Mouse (Mus musculus): ENCODE data around the gene Olfr769.
"Not testable (repeated sequence)": the region's sequence is repeated elsewhere in the genome, so short reads cannot be mapped to it uniquely, and the experiment has no call there.

Gene Olfr769

DNA sequence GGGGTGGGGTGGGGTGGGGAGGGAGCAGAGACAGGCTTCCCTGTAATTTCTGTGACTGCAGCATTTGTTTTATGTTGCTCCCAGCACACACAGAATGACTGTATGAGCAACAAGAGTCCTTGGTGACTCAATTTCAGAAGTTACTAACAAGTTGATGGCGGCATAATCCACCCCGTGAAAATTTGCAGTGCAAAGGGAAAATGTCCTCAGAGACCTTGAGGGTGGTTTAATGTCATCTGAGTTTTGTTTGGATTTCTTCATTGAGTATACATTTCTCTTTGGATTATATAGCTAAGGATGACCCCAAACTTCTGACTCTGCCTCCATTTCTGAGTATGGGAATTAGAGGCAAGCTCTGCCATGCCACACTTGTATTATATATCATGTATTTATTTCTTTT lies at the start of gene Olfr769:
Gene Olfr769, minus strand, starts transcription at position 101 of the 400 bp plus-strand sequence.
- DNase-seq = no peak

DNA sequence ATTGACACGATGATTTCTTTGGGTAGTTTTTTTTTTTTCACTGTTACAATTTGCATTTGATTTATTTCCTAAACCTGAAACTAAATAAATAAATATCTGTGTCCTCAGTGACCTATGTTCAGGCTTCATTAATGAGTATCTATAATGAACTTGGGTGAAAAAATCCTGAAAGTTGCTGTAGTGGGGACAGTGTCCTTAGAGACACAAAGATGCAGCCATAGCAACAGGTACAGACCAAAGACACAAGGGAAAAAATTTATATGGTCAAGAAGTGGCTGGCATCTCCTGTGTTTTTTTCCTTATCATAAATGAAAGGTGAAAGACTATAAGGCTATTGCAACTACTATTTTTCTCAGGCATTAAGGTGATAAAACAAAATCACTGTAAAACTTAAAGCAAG lies 47.0 kb upstream of the Olfr769 start, which contains the start of gene Olfr771:
Gene Olfr771, minus strand, starts transcription at position 101 of the 400 bp plus-strand sequence.
- no peak for DNase-seq

DNA sequence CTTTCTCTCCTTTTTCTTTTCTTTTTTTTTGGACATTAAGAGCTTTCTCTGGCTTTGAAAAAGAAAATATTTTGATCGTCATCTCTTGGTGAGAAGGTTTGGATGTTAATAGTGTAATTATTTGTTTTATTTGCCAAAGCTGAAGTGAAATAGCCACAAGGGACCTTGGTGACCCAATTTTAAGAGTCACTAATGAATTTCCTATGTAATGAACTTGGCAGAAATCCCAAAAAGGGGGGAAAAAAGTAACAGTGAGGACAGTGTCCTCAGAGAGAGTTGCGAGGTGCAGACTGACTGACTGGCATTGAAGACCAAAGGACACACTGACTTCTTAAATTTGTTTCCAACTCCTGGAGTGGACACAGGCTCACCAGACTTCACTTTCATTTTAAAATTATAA lies 21.2 kb upstream of the Olfr769 start, which contains the start of gene Olfr770:
Gene Olfr770, minus strand, starts transcription at position 101 of the 400 bp plus-strand sequence.
- no peak for DNase-seq

DNA sequence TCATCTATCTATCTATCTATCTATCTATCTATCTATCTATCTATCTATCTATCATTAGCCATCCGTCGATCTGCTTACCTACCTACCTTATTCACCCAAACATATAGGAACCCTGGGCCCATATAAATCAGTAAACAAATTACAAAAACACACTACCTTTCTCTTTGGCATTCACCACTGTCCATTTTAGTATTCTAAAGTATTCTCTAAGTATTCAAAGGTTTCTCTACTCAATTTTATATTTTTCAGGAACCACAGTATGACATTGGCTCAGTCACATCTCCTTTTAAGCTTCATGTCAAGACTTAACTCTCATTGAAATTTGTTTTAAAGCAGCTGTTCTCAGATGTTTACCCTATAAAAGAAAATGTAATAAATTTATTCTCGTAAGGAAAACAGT lies 2.5 kb downstream of the Olfr769 start:
- DNase-seq = no peak

DNA sequence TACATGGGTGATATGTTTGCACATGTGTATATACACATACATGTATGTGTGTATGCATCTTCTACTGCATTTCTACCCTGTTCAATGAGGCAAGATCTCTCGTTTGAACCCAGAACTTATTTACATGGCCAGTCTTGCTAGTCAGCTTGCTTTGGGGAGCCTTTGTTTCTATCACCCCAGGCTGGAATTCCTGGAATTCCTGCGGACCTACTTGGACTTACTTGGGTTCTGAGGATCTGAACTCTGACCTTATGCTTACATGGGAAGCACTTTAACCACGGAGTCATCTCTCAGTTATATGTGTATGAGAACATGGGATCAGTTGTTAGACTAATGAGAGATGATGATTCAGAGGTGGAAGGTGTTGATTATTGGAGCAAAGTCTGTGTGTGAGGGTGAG lies 16.4 kb downstream of the Olfr769 start:
- DNase-seq = no peak

DNA sequence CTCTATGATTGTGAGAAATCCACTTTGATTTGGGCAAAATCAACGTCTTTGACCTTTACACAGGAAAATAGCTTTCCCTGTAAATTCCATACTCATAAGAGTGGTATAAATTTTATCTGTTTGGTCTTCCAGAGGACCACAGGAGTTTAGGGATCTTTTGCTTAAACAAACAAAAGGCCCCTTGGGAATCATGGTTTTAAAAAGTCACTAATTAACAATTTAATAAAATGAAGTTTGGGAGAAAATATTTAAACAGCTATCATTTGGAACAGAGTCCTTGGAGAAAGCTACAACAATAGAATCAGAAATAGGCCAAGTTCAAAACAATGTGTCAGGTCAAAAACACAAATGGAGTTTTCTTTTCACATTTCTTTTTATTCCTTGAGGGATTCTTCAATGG lies 18.4 kb downstream of the Olfr769 start, which contains the start of gene Olfr768:
Gene Olfr768, minus strand, starts transcription at position 101 of the 400 bp plus-strand sequence.
- DNase-seq = no peak

DNA sequence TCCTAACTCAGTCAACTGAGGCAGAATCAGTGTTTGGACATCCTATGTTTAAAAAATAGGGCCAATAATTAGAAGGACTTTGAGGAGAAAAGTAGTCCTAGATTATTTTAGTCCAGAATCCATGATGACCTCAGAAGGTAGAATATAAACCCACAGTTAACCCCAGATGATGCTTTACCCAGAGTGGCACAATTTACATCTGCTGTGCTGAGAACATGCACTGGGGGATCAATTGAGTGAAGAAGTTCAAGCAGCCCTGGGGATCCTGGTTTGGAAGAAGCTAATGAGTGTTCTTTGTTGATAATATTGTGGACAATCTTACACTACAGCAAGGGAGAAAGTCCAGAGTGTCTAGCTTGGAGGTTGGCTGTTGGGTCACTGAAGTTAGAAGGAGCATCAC lies 34.9 kb downstream of the Olfr769 start, which contains the start of gene Olfr767:
Gene Olfr767, minus strand, starts transcription at position 101 of the 400 bp plus-strand sequence.
- not testable (repeated sequence) for DNase-seq

DNA sequence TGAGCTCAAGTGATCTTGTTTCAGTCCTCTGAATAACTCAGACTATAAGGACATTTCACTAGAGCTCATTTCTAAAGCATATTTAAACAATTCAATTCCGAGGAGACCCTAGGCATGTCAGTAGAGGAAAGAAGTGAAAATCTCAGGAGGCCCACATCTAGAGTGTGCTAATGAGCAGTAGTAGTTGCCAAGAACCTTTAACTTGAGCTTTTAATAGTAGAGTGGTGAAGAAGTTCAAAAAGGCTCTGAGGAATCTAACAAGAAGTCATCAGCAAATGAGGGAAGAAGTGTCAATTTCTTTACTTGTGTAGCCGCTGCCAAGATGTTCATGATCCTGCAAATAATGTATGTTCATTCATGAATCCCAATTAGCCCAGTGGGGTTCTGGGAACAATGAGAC lies 48.8 kb downstream of the Olfr769 start, which contains the start of gene Olfr766-ps1:
Gene Olfr766-ps1, minus strand, starts transcription at position 101 of the 400 bp plus-strand sequence.
- DNase-seq = no peak

Measured in cerebellum, adult 9-11 months (tissue).